Mouse (Mus musculus) thymus, adult 2 months (tissue): Measurements from ENCODE around the gene Gm47955.

Source experiments
- CTCF ChIP-seq: fragments of 200-500 bp; IDR thresholded peaks from 2 replicates; pipeline ENCODE4 v1.5.1; 2012; ENCODE audit warnings: mild to moderate bottlenecking, control low read depth, low read length, moderate library complexity, borderline replicate concordance; ENCODE audit not compliant: control insufficient read depth, poor library complexity, insufficient read depth; ENCODE audit errors: extremely low read depth
- POLR2A ChIP-seq: fragments of 200-500 bp; IDR thresholded peaks from 2 replicates; pipeline ENCODE4 v1.6.1; 2012; ENCODE audit warnings: mild to moderate bottlenecking, low read length, control low read depth, moderate library complexity; ENCODE audit not compliant: control insufficient read depth, poor library complexity, insufficient read depth; ENCODE audit errors: extremely low read depth

DNA sequence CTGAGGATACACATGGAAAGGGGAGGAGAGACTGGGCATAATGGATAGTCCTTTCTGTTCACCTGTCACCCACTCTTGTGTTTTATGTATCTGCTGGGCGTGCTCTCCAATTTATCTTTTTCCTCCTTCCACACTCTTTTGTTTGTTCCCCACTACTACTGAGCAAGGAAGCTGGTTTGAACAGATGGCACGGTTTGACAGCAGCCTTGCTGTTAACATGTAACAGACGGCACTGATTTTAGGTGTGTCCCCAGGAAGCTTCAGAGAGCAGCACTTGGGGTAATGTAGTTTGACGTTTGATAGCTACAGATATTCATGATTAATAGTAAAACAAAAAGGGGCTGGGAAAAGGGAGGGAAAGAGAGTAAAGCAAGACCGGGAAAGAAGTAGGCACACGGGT is 47.4 kb downstream of the Gm47955 start:
- TF ChIP-seq CTCF (no peak), POLR2A (no peak)
